Mouse (Mus musculus): ENCODE results near the gene Fbxl17.

GRCm38 (mm10) chr17:63434081-63434480 lies 65.7 kb downstream of the Fbxl17 start:
- no peak for TF ChIP-seq POLR2A (IDR thresholded peaks at IDR 0.05; ENCODE audit: insufficient read length, low read depth)
- no peak for TF ChIP-seq USF1 (IDR thresholded peaks at IDR 0.05; ENCODE audit: low read depth)
- TF ChIP-seq E2F4 (IDR thresholded peaks at IDR 0.05; ENCODE audit: insufficient read depth): no peak
- no peak for TF ChIP-seq SRF (IDR thresholded peaks at IDR 0.05; ENCODE audit: control insufficient read depth, insufficient read length, low read depth)
- TF ChIP-seq TCF12 (IDR thresholded peaks at IDR 0.05; ENCODE audit: insufficient read depth, poor library complexity, severe bottlenecking): no peak

Data from myocyte (in vitro differentiated cells).